Mouse (Mus musculus) cerebellum, adult 2 months (tissue): ENCODE data around the gene Tmem151b. TPM values are rescaled to one million over a fixed set of nuclear protein-coding genes. Genes with fewer than 3 reads are reported as not detected.
A peak's percentile ranks its signal among the peaks of the same experiment; 100 is the strongest.

Source experiments
- DNase-seq, 2 experiments: peaks; one replicate each; pipeline ENCODE4 v3.0.0; 2021
- H3K27ac ChIP-seq: fragments of 200-500 bp; 2 replicates; pipeline ENCODE4 v1.5.1; 2012; ENCODE audit warnings: low read length, control low read depth, inconsistent platforms; ENCODE audit not compliant: insufficient read depth
- H3K27me3 ChIP-seq: fragments of 200-500 bp; 2 replicates; pipeline ENCODE4 v1.6.1; 2012; ENCODE audit warnings: inconsistent platforms, mild to moderate bottlenecking, low read length, moderate library complexity; ENCODE audit not compliant: control insufficient read depth, insufficient read depth
- H3K4me1 ChIP-seq: fragments of 200-500 bp; 2 replicates; pipeline ENCODE4 v1.6.1; 2011; ENCODE audit warnings: low read length; ENCODE audit not compliant: control insufficient read depth, insufficient read depth
- H3K4me3 ChIP-seq: fragments of 200-500 bp; replicated peaks from 2 replicates; pipeline ENCODE3; 2011; ENCODE audit warnings: mild to moderate bottlenecking, low read depth, low read length, control low read depth; ENCODE audit not compliant: insufficient read depth
- CTCF ChIP-seq: fragments of 200-500 bp; IDR thresholded peaks from 2 replicates; pipeline ENCODE4 v1.5.1; 2011; ENCODE audit warnings: low read depth, mild to moderate bottlenecking, control low read depth, low read length, moderate library complexity, borderline replicate concordance; ENCODE audit not compliant: insufficient read depth
- POLR2A ChIP-seq: fragments of 200-500 bp; IDR thresholded peaks from 2 replicates; pipeline ENCODE4 v1.6.1; 2011; ENCODE audit warnings: low read length, control low read depth, borderline replicate concordance; ENCODE audit not compliant: insufficient read depth
- WGBS: fragments of 180-500 bp; shearing (Covaris S2); methylation state at CpG from one replicate; pipeline ENCODE4 v1.1.7; 2018; 5-methylcytosine and 5-hydroxymethylcytosine counted together
- polyA plus RNA-seq: library from polyadenylated mRNA; depleted of rRNA; stranded (reverse); fragments of >200 nt; gene quantifications from 2 replicates; pipeline ENCODE4 v1.2.3, GENCODE M21; 2012

The Tmem151b gene
- polyA plus RNA-seq, 1 experiment = 125 TPM

GRCm38 (mm10) chr17:45594195-45594594 lies 44.7 kb upstream of the Tmem151b start:
- Histone ChIP-seq H3K27ac (no peak overlapping the region), H3K4me1 (peaks cover 55% of the 10 kb centered on the region), H3K27me3 (no peaks in the 10 kb centered on the region), H3K4me3 (no peak overlapping the region)
- TF ChIP-seq CTCF = no peak
- no peak for TF ChIP-seq POLR2A
- WGBS = 64% methylated on average over 8 of the region's 8 CpGs
- peak in 1 of 2 experiments; percentile 15 for DNase-seq

- H3K27me3 ChIP-seq = no peaks in the 10 kb centered on the region
- no peak overlapping the region for H3K27ac ChIP-seq
- no peak for TF ChIP-seq CTCF
- TF ChIP-seq POLR2A = no peak
- peaks cover 61% of the 10 kb centered on the region for H3K4me1 ChIP-seq
- peak in 1 of 2 experiments; percentile 23 for DNase-seq
- H3K4me3 ChIP-seq = no peak overlapping the region
- 43% methylated on average over 8 of the region's 8 CpGs for WGBS
Measured at GRCm38 (mm10) chr17:45593479-45593878, 44.0 kb upstream of the Tmem151b start.

- no peaks in the 10 kb centered on the region for H3K27me3 ChIP-seq
- H3K27ac ChIP-seq = peak overlapping the region; percentile 88
- peak in 1 of 2 experiments; percentile 62 for DNase-seq
- H3K4me1 ChIP-seq = peaks cover 62% of the 10 kb centered on the region
- 30% methylated on average over 8 of the region's 8 CpGs for whole genome bisulfite sequencing
- TF ChIP-seq POLR2A = no peak
- no peak for TF ChIP-seq CTCF
- H3K4me3 ChIP-seq = peak overlapping the region; percentile 19
Measured at GRCm38 (mm10) chr17:45592606-45593431, 43.3 kb upstream of the Tmem151b start.

- H3K4me3 ChIP-seq = peak overlapping the region; percentile 19
- H3K4me1 ChIP-seq = peaks cover 58% of the 10 kb centered on the region
- peak; percentile 51 to 59 for DNase-seq
Measured at GRCm38 (mm10) chr17:45591701-45592605, 42.5 kb upstream of the Tmem151b start.

GRCm38 (mm10) chr17:45590410-45590809 lies 40.9 kb upstream of the Tmem151b start:
- no peak overlapping the region for H3K4me3 ChIP-seq
- DNase-seq = peak in 1 of 2 experiments; percentile 8
- H3K27me3 ChIP-seq = no peaks in the 10 kb centered on the region
- peaks cover 52% of the 10 kb centered on the region for H3K4me1 ChIP-seq
- TF ChIP-seq POLR2A (no peak), CTCF (no peak)
- WGBS = 87% methylated on average over 6 of the region's 6 CpGs
- H3K27ac ChIP-seq = no peak overlapping the region

More at GRCm38 (mm10) chr17:45591701-45592605, 42.5 kb upstream of the Tmem151b start:
- no peak for TF ChIP-seq CTCF
- TF ChIP-seq POLR2A = no peak
- peak overlapping the region; percentile 88 for H3K27ac ChIP-seq
- WGBS = 26% methylated on average over 16 of the region's 16 CpGs
- H3K27me3 ChIP-seq = no peaks in the 10 kb centered on the region

GRCm38 (mm10) chr17:45589844-45590243 lies 40.4 kb upstream of the Tmem151b start:
- H3K4me3 ChIP-seq = no peak overlapping the region
- WGBS = 63% methylated on average over 8 of the region's 8 CpGs
- peak; percentile 10 to 13 for DNase-seq
- peak overlapping the region; percentile 29; the same call in 1 of the 2 replicates for H3K27ac ChIP-seq
- no peak for TF ChIP-seq CTCF
- no peak for TF ChIP-seq POLR2A
- peaks cover 54% of the 10 kb centered on the region for H3K4me1 ChIP-seq
- no peaks in the 10 kb centered on the region for H3K27me3 ChIP-seq

- peak; percentile 42 to 48 for DNase-seq
- H3K4me1 ChIP-seq = peaks cover 57% of the 10 kb centered on the region
- no peak overlapping the region for H3K4me3 ChIP-seq
- no peak for TF ChIP-seq CTCF
- no peaks in the 10 kb centered on the region for H3K27me3 ChIP-seq
- WGBS = 35% methylated on average over 7 of the region's 7 CpGs
- H3K27ac ChIP-seq = peak overlapping the region; percentile 29
Measured at GRCm38 (mm10) chr17:45589236-45589635, 39.8 kb upstream of the Tmem151b start.
